Mouse (Mus musculus) embryonic facial prominence, embryonic 12.5 days (tissue): Measurements from ENCODE around the gene Chchd10. TPM values are rescaled to one million over a fixed set of nuclear protein-coding genes. Genes with fewer than 3 reads are reported as not detected.

Experiments
- ATAC-seq: fragments of 200-750 bp; cut with Nextera tagmentation; 2 replicates; pipeline ENCODE4 v1.8.0; 2017; ENCODE audit not compliant: insufficient number of reproducible peaks, insufficient read depth, low FRiP score, low TSS enrichment
- H3K27ac ChIP-seq: fragments of 300-500 bp; sonication (generic); 2 replicates; pipeline ENCODE4 v1.5.1; 2016; ENCODE audit warnings: mild to moderate bottlenecking
- H3K27me3 ChIP-seq: fragments of 300-500 bp; sonication (generic); 2 replicates; pipeline ENCODE4 v1.6.1; 2016; ENCODE audit warnings: mild to moderate bottlenecking, moderate library complexity
- H3K36me3 ChIP-seq: fragments of 300-500 bp; sonication (generic); 2 replicates; pipeline ENCODE4 v1.6.1; 2016; ENCODE audit warnings: mild to moderate bottlenecking
- H3K4me1 ChIP-seq: fragments of 300-500 bp; sonication (generic); 2 replicates; pipeline ENCODE4 v1.6.1; 2016
- H3K4me2 ChIP-seq: fragments of 300-500 bp; sonication (generic); replicated peaks from 2 replicates; pipeline ENCODE4 v1.6.1; 2016; ENCODE audit warnings: mild to moderate bottlenecking, moderate library complexity
- H3K4me3 ChIP-seq: fragments of 300-500 bp; sonication (generic); 2 replicates; pipeline ENCODE4 v1.5.1; 2016; ENCODE audit warnings: mild to moderate bottlenecking
- H3K9ac ChIP-seq: fragments of 300-500 bp; sonication (generic); 2 replicates; pipeline ENCODE4 v1.6.1; 2016; ENCODE audit warnings: mild to moderate bottlenecking, moderate library complexity
- H3K9me3 ChIP-seq: fragments of 300-500 bp; sonication (generic); 2 replicates; pipeline ENCODE4 v1.6.1; 2016; ENCODE audit warnings: mild to moderate bottlenecking, moderate library complexity
- WGBS: fragments of 180-500 bp; shearing (Covaris S2); methylation state at CpG from one replicate; pipeline ENCODE4 v1.1.7; 2016; 5-methylcytosine and 5-hydroxymethylcytosine counted together
- polyA plus RNA-seq: library from polyadenylated mRNA; unstranded; fragments of >200 nt; fragmentation: Nextera tagmentation; extraction: Ambion mirVana; gene quantifications from 2 replicates; pipeline ENCODE4 v1.2.1, GENCODE M21; 2016

Chchd10 gene
- polyA plus RNA-seq, 1 experiment from 2014 or later: 11.8 TPM

- Histone ChIP-seq H3K4me1 (peaks cover under 1% of the 10 kb centered on the region; the same call in 1 of the 2 replicates), H3K36me3 (peaks cover 92% of the 10 kb centered on the region), H3K27me3 (no peaks in the 10 kb centered on the region), H3K9me3 (no peaks in the 10 kb centered on the region), H3K27ac (no peak overlapping the region), H3K4me3 (no peak overlapping the region), H3K9ac (no peak overlapping the region), H3K4me2 (no peak overlapping the region)
- no peak for ATAC-seq
- 74% methylated on average over 3 of the region's 3 CpGs for WGBS
These were observed 34.1 kb upstream of the Chchd10 start for GRCm38 (mm10) chr10:75898846-75899245.

DNA sequence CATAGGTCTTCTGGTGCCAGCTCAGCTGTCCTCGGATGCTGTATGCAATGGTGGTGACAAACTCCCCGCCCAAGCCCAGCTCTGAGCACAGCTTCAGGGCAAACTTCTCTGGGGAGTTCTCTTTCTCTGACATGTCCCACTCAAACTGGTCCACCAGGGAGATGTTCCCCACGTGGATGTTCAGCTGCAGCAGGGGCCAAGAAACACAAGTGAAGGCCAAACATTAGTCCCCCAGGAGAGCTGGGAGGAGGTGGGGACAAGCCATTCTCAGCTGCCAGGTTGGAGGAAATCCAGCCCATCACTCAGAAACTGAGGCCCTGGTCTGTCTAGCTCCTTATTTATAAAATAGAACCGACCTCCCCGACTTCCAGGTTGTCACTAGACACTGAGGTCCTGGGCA lies 28.5 kb upstream of the Chchd10 start:
- no peak for ATAC-seq
- H3K36me3 ChIP-seq: peaks cover 90% of the 10 kb centered on the region
- WGBS: 88% methylated on average over 5 of the region's 5 CpGs

DNA sequence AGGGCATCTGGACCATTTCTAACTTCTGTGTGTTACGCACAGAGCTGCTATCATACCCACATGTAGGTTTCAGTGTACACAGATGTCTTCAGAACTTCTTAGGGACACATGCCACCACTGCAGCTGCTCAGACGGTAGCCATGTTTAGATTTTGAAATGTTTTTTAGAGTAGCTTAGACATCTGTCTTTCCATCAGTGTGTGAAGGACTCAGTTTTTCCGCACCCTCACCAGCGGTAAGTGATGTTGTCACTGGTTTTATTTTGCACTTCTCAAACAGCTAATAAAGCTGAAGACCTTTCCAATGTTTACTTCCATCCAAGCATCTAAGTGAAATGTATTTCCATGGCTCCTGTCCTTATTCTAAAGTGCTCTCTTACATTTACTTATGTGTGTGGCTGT lies 26.0 kb upstream of the Chchd10 start:
- ATAC-seq: no peak
- Histone ChIP-seq H3K9me3 (no peaks in the 10 kb centered on the region), H3K4me2 (no peak overlapping the region), H3K27me3 (no peaks in the 10 kb centered on the region), H3K36me3 (peaks cover 91% of the 10 kb centered on the region), H3K9ac (no peak overlapping the region), H3K4me1 (no peaks in the 10 kb centered on the region), H3K27ac (no peak overlapping the region), H3K4me3 (no peak overlapping the region)
- WGBS: 88% methylated on average over 4 of the region's 4 CpGs

More for the DNA sequence above, 28.5 kb upstream of the Chchd10 start:
- Histone ChIP-seq H3K4me1 (no peaks in the 10 kb centered on the region), H3K27ac (no peak overlapping the region), H3K4me2 (no peak overlapping the region), H3K9me3 (no peaks in the 10 kb centered on the region), H3K27me3 (no peaks in the 10 kb centered on the region), H3K9ac (no peak overlapping the region), H3K4me3 (no peak overlapping the region)

DNA sequence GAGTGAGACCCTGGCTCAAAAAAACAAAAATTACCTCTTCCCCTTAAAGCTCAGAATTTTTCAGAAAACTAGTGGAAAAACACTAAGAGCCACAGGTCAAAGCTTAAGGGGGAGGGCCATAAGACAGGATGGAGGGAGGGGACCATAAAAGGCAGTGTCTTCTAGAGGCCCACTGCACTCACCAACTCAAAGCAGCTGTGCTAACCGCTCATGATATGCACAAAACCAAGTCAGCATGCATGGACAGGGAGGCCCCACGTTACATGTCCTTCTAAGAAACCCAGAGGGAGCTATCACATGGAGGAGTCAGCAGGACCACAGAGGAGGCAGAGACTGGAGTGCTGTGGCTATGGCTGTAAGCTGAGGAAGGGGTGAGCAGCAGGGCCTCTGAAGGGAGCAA lies 22.2 kb upstream of the Chchd10 start:
- H3K27me3 ChIP-seq: no peaks in the 10 kb centered on the region
- H3K4me2 ChIP-seq: no peak overlapping the region
- 79% methylated on average over 2 of the region's 2 CpGs for WGBS
- no peak overlapping the region for H3K9ac ChIP-seq
- no peaks in the 10 kb centered on the region for H3K4me1 ChIP-seq
- no peak overlapping the region for H3K4me3 ChIP-seq
- no peak overlapping the region for H3K27ac ChIP-seq
- peaks cover 78% of the 10 kb centered on the region for H3K36me3 ChIP-seq
- H3K9me3 ChIP-seq: no peaks in the 10 kb centered on the region
- ATAC-seq: no peak

DNA sequence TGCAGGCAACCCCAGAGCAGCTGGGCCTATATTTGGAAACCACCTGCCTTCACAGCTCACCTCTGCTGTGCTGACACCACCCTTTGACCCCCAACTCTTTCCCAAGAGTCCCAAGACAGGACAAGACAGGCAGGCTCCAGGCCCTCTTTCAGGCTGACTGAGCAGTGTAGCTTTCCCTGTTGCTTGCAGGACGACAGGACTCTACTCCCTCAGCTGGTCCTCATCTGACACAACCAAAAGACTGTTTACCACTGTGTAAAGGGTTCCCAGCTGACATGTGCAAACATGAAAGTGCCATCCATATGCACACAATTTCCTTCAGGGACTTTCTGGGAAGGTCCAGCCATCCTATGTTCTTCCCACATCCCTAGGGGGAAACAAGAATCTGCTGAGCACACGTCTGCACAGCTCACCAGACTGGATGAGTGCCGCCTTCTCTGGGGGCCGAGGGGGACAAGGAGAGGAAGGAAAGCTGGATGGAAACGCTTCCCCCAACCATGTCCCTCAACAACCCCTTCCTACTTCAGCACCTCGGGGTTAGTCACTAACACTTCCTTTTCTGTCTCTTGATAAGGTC lies 19.8 kb upstream of the Chchd10 start:
- ATAC-seq: no peak
- Histone ChIP-seq H3K4me3 (no peak overlapping the region), H3K36me3 (peaks cover 69% of the 10 kb centered on the region), H3K27ac (peak overlapping the region; percentile 46; the same call in 1 of the 2 replicates), H3K4me1 (peaks cover 20% of the 10 kb centered on the region), H3K9me3 (no peaks in the 10 kb centered on the region), H3K27me3 (no peaks in the 10 kb centered on the region), H3K9ac (no peak overlapping the region), H3K4me2 (no peak overlapping the region)
- 58% methylated on average over 6 of the region's 6 CpGs for WGBS

GRCm38 (mm10) chr10:75915557-75915956 lies 17.4 kb upstream of the Chchd10 start:
- Histone ChIP-seq H3K4me2 (no peak overlapping the region), H3K4me3 (no peak overlapping the region), H3K27ac (no peak overlapping the region), H3K36me3 (peaks cover 63% of the 10 kb centered on the region), H3K9me3 (no peaks in the 10 kb centered on the region), H3K4me1 (peaks cover 43% of the 10 kb centered on the region), H3K9ac (no peak overlapping the region), H3K27me3 (no peaks in the 10 kb centered on the region)
- 77% methylated on average over 7 of the region's 7 CpGs for WGBS
- ATAC-seq: no peak

- Histone ChIP-seq H3K36me3 (peaks cover 50% of the 10 kb centered on the region), H3K4me3 (no peak overlapping the region), H3K4me1 (peaks cover 46% of the 10 kb centered on the region), H3K9me3 (no peaks in the 10 kb centered on the region), H3K27ac (no peak overlapping the region), H3K4me2 (no peak overlapping the region), H3K27me3 (no peaks in the 10 kb centered on the region), H3K9ac (no peak overlapping the region)
- 59% methylated on average over 8 of the region's 8 CpGs for WGBS
- no peak for ATAC-seq
These were observed 16.1 kb upstream of the Chchd10 start for GRCm38 (mm10) chr10:75916840-75917239.

GRCm38 (mm10) chr10:75919026-75919425 lies 13.9 kb upstream of the Chchd10 start:
- Histone ChIP-seq H3K9ac (no peak overlapping the region), H3K4me2 (no peak overlapping the region), H3K9me3 (no peaks in the 10 kb centered on the region), H3K4me3 (no peak overlapping the region), H3K27ac (no peak overlapping the region), H3K4me1 (peaks cover 57% of the 10 kb centered on the region), H3K27me3 (no peaks in the 10 kb centered on the region), H3K36me3 (peaks cover 45% of the 10 kb centered on the region)
- no peak for ATAC-seq
- WGBS: 87% methylated on average over 5 of the region's 5 CpGs

GRCm38 (mm10) chr10:75921026-75921725 lies 11.8 kb upstream of the Chchd10 start, which contains the start of gene Smarcb1:
TSS of gene Smarcb1 (minus strand) at chr10:75921617.
- under 1% methylated on average over 76 of the region's 76 CpGs for WGBS

GRCm38 (mm10) chr10:75921726-75922560 lies 11.0 kb upstream of the Chchd10 start:
- peaks cover 44% of the 10 kb centered on the region for H3K36me3 ChIP-seq
- peak; percentile 37 for ATAC-seq

More at GRCm38 (mm10) chr10:75921026-75921725, 11.8 kb upstream of the Chchd10 start, which contains the start of gene Smarcb1:
- H3K9ac ChIP-seq: peak within 1 kb of the TSS; percentile 94
- H3K36me3 ChIP-seq: peaks cover 43% of the 10 kb centered on the region
- peak within 1 kb of the TSS; percentile 95 for H3K27ac ChIP-seq
- H3K9me3 ChIP-seq: no peaks in the 10 kb centered on the region
- peak within 1 kb of the TSS; percentile 84 for H3K4me3 ChIP-seq
- H3K4me1 ChIP-seq: peaks cover 53% of the 10 kb centered on the region
- H3K27me3 ChIP-seq: no peaks in the 10 kb centered on the region
- H3K4me2 ChIP-seq: peak within 1 kb of the TSS; percentile 84
- peak; percentile 78 for ATAC-seq

DNA sequence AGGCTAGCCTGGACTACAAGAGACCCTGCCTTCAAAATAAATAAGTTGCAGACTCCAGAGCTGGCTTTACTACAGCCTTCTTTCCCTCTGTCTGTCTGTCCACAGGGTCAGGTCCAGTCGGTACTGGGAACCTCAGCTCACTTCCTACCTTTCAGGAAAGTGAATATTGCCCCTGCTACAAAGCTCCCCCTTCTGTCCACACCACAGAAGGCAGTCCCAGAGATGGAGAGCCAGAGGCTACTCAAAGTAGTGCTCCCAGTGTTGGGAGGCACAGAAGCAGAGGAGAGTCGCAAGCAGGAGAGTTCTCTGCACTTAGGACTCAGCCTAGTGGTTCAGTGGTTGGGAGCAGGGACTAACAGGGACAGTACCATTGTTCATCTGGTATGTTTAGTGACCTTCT lies 8.6 kb upstream of the Chchd10 start:
- H3K9ac ChIP-seq: no peak overlapping the region
- peaks cover 25% of the 10 kb centered on the region for H3K4me1 ChIP-seq
- no peak overlapping the region for H3K4me3 ChIP-seq
- H3K27me3 ChIP-seq: no peaks in the 10 kb centered on the region
- peaks cover 45% of the 10 kb centered on the region for H3K36me3 ChIP-seq
- 59% methylated on average over 2 of the region's 2 CpGs for WGBS
- H3K4me2 ChIP-seq: no peak overlapping the region
- ATAC-seq: no peak
- H3K27ac ChIP-seq: no peak overlapping the region
- H3K9me3 ChIP-seq: no peaks in the 10 kb centered on the region

More at GRCm38 (mm10) chr10:75921726-75922560, 11.0 kb upstream of the Chchd10 start:
- peak overlapping the region; percentile 94 for H3K9ac ChIP-seq
- H3K9me3 ChIP-seq: no peaks in the 10 kb centered on the region
- WGBS: 4% methylated on average over 22 of the region's 22 CpGs
- no peaks in the 10 kb centered on the region for H3K27me3 ChIP-seq
- H3K4me2 ChIP-seq: peak overlapping the region; percentile 84
- H3K4me1 ChIP-seq: peaks cover 47% of the 10 kb centered on the region
- peak overlapping the region; percentile 84 for H3K4me3 ChIP-seq
- H3K27ac ChIP-seq: peak overlapping the region; percentile 95
